Mouse (Mus musculus): Measurements from ENCODE around the gene Cnn3. TPM values are rescaled to one million over a fixed set of nuclear protein-coding genes. Genes with fewer than 3 reads are reported as not detected.

The Cnn3 gene
- total RNA-seq, 2 experiments from 2014 or later, result 42.1 to 43.8 TPM

DNA sequence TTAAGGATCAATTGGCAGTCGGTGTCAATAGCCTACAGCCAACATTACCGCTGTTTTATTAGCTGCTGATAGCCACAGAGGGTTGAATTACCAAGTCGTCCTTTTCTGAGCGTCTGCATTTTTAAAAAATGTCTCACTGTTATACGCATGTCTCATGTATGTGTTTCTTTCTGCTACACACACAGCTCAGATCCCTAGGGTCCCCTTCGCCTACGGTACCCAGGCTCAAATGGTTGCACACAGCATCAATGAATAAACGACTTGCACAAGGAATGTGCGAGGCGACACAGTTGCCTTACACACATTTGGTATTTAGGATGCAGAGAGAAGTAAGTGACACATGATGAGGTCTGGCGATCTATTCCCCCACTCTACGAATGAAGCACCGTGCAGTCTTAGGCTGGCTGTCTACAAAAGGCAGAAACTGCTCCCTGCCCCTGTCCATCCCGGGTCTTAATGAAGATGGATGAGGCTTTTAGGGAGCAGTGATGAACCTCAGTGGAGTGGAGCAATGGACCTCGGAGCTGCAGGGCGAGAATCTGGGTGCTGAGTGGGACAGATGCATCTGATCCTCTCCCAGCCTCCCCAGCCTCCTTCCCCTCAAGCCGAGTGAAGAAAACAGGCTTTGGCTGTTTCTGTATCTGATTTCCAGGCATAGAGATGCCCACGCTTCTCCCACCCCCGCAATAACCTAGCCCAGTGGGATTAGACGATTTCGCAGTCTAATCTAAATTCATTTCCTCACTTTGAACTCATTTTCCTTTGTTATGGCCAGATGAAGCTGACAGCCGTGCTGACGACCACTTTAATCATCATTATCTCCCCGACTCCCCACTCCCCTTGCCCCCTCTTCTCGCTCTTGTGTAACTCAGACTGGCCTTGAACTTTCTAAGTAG is 57.2 kb downstream of the Cnn3 start:
- DNase-seq, result no peak
- intact Hi-C loops (cut with DNase I), result no loop called here

DNA sequence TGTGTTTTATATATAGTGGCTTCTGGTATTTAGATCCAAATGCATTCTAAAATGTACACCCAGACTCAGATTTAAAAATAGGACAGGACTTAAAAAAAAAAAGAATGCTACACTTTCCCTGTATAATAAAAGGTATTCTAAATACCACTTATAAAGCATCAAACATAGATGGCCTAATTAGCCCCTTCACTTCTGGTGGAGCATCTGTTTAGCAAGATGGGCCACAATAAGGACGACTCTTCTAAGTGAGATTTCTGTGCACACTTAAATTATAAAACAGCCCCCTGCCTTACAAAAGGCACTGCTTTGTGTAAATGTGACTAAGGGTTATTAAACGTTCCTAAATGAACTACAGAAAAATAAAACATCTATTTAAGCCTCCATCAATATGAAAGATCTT is 58.9 kb downstream of the Cnn3 start:
- intact Hi-C loops (cut with DNase I), result no loop called here
- DNase-seq, result no peak

DNA sequence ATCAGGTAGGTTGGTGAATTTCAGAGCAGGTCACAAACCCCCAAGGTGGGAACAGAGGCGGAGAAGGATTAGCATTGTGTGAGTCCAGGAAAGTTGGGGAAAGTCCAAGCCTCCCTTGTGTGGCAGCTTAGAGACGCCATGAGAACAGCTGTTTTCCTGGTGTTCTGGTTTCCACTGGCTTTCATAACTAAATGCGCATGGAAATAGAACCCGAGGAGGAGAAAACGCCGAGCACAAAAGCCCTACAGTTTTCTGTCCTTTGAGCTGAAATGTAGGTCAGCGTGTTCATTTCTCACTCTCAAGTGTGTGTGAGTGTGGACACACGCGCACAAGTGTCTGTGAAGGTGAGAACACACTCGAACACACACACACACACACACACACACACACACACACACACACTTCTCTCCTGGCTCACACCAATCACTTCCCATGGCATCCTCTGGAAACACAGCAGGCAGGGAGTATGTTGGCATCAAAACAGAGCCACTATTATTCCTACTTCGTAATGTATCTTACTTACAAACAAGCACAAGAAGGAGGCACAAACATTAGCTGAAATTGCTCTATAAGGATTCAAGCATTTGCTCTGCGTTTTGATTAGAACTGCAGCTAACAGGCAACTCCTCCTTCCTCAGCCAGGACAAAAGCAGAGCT is 63.3 kb downstream of the Cnn3 start:
- intact Hi-C loops (cut with DNase I), result no loop called here
- no peak for DNase-seq

DNA sequence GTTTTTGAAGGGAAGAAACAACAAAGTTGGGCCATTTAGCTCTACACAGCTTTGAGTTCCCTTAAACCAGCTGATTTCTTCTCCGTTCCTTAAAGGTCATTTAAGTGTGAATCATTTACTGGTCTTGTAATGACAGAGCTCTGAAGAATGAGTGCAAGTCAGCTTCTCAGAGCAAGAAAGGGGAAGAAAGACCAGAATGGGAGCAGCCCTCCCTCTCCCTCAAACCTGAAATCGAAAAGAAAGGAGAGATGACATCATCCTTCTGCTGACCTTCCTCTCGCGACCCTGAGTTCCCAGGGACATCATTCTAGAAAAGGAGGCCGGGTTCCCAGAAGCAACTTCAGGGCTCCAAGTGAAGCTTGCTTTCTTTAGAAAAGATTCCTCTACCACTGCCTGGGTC is 64.6 kb downstream of the Cnn3 start:
- intact Hi-C loops (cut with DNase I), result no loop called here
- DNase-seq, result no peak

DNA sequence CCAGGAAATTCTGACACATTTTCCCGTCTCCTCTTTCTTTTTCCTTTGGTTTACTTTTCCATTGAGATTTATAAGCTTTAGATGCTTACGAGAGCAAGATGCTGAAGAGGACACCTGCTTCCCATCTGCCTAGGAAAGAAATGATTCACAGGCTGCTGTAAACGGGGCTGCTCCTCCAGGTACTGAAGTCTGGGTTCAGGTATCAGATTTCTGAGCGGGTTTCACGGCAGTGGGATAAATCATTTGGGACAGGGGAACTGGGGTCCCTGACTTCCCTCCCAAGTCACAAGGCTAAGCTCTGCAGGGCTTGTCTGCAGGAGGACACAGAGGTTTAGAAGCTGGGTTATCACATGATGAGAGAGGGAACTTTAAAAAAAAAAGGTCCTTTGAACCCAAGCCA is 65.7 kb downstream of the Cnn3 start:
- no peak for DNase-seq
- intact Hi-C loops (cut with DNase I), result no loop called here

DNA sequence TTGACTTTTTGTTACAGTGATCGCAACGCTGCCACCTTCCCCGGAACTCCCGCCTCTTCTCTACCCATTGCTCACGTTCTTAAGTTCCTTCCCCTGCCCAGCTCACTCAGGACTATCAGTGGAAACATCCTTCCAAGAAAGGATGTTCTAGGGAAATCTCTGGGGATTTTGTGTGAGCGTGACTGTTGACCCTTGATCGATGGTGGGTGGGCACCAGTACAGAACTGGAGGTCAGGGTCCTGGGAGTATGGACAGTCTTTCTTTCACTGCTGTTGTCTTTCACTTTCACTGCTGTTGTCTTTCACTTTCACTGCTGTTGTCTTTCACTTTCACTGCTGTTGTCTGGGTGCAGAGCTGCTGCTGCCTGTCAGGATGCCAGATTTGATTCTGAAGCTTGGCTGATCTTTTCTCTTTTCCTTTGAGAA is 67.7 kb downstream of the Cnn3 start:
- DNase-seq, result no peak

DNA sequence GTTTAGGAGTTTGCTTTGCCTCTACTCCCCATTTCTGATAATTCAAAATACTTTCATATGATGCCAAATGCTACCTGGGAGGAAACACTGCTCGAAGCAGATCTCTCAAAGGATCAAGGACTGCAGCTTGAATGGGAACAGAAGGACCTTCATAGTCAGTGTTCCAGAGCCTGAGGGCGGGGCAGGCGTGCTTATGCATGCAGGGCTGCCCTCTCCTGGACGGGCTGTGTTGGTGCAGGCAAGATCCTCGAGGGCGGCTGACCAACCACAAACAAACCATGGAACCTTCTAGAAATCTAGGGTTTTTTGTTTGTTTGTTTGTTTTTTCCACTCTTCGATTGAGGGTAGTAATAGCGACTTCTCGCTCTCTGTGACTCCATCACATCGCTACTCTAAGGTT is 73.9 kb downstream of the Cnn3 start:
- peak; percentile 80 to 81 for DNase-seq
- intact Hi-C loops (cut with DNase I), result loop anchor here (1.0 to 2.0 kb wide), 3 partner anchors 73 to 329 kb away; partner anchors contain the start of genes Cnn3 and Rwdd3

More for the DNA sequence above, 67.7 kb downstream of the Cnn3 start:
- intact Hi-C loops (cut with DNase I), result no loop called here

DNA sequence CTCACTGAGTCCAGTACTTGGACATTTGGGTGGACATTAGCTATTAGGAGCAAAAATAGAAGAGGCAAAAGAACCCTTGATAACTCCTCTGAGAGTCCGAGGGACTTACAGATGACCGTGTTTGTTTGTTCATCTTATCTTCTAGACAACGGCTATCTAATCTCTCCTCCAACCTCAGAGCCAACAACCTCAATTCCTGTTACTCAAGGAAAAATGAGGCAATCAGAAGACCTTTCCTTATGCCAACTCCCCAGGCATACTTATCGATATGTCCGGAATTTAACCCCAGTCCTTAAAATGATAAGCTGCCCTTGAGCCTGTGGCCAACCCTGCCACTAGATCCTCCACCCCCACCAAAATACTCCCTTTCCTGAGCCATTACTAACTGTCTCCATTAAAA is 74.4 kb downstream of the Cnn3 start:
- intact Hi-C loops (cut with DNase I), result loop anchor here (1.0 to 2.0 kb wide), 3 partner anchors 74 to 330 kb away; partner anchors contain the start of genes Cnn3 and Rwdd3

DNA sequence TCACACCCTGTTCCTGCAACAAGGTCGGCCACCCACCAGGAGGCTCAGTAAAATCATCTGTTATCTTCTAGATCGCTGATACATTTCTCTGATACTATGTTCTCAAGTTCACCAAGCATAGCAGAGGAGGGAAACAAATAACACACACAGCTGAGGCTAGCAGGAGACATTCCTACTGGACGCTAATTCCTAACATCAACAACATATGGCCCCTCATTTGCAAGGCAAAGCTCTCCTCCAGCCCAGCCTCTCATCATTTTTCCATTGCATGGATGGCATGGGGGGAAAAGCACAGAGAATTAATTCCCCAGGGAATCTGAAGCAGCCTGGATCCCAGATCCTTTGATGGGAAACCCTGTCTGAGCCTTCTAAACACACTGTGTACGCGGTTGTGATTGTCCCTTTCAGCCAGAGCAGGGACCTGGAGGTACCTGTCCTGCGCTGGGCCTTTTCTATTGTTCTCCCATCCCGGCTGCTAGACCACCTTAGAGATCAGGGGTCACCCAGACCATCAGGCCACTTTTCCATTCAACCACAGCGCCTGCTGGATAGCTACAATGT is 78.7 kb downstream of the Cnn3 start:
- DNase-seq, result no peak
- intact Hi-C loops (cut with DNase I), result no loop called here

More for the DNA sequence above, 74.4 kb downstream of the Cnn3 start:
- DNase-seq, result no peak

DNA sequence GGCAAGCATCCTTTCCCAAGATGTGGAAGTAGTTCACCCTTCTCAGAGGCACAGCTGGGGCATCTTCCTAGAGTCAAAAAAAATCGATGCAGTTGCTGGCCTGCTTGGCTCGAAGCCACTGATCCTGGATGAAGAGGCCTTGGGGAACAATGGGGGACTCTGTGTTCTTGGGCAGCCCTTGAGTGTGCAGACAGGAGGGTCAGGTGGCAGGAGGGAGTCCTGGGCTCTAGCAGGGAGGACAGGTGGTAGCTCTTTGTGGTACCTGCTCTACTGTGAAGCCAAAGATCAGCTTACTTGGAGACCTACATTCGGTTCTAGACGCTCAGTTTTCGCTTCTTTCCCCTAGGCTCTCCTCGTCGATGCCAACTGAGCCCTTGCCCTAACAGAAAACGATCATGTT is 79.9 kb downstream of the Cnn3 start:
- no peak for DNase-seq
- intact Hi-C loops (cut with DNase I), result no loop called here

DNA sequence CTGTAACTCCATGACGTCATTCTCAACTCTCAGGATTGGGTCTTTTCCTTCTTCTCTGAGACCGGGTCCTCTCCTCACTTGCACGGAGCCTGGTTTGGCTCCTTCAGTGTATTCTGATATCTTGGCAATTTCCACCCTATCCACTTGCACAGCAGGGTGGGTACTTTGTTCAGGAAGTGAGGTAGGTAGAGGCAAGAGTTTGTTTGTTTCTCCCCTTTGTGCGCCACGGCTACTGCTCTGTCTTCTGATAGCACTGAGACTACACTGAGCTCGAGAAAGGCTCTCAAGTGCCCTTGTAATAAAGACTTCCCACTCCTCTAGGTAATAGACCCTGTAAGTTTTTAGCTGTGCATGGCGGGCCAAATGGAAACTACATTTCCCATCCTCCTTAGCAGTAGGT is 80.5 kb downstream of the Cnn3 start:
- no peak for DNase-seq
- intact Hi-C loops (cut with DNase I), result no loop called here

DNA sequence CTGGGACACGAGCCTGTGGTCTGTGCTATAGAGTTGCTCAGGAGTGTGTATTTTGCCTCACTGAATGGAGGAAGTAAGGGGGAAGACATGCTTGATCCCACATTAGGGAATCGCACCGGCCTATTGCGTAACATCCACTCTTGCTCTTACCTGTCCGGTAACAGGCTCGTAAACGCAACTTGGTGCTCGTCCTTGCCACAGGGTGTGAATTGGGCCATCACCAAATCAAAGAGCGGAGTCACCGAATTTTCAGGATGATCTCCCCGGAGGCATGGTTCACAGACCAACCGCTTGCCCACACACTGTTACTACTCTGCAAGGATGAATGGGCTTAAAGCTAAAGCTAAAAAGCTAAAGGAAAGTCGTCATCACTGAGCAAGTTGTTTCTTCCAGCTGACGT is 81.4 kb downstream of the Cnn3 start:
- intact Hi-C loops (cut with DNase I), result no loop called here
- no peak for DNase-seq

Other genes starting within 250 kb of the Cnn3 start
- 1 to 10 TPM in 1 of 2 experiments, under 1 TPM in 1; 0.92 to 1.4 TPM for gene Tmem56, start 143.4 kb upstream of the Cnn3 start, total RNA-seq (2021)
- 10 to 100 TPM; 11.9 to 13.4 TPM for gene Alg14, start 134.7 kb upstream of the Cnn3 start, total RNA-seq (2021)
- under 1 TPM in 1 of 2 experiments, not detected in 1; 0.22 TPM for gene Slc44a3, start 105.9 kb downstream of the Cnn3 start, total RNA-seq (2021)
- not detected for gene 4930432M17Rik, start 244.3 kb downstream of the Cnn3 start, total RNA-seq (2021)